Mouse (Mus musculus) MEL (cell line): ENCODE measurements around the gene Nr4a1. TPM values are rescaled to one million over a fixed set of nuclear protein-coding genes. Genes with fewer than 3 reads are reported as not detected.

Experiments used
- DNase-seq: peaks from one replicate; pipeline ENCODE4 v3.0.0; 2011; ENCODE audit warnings: low read depth, low spot score
- H3K27ac ChIP-seq: 2 replicates; pipeline ENCODE4 v1.5.1; 2012; ENCODE audit warnings: low read depth, mild to moderate bottlenecking, control low read depth, low read length, moderate library complexity; ENCODE audit not compliant: control insufficient read depth
- H3K27me3 ChIP-seq, 2 experiments: fragments of 150-350 bp in 1 of 2; sonication (generic) in 1 of 2; 2 replicates each; pipeline ENCODE4 v1.6.1; 2012; ENCODE audit warnings: low read length in 2 of 2, mild to moderate bottlenecking in 2 of 2, improper control_type of control experiment in 1 of 2, moderate library complexity in 1 of 2; ENCODE audit not compliant: insufficient read depth in 2 of 2, control insufficient read depth in 1 of 2
- H3K36me3 ChIP-seq, 2 experiments: 2 replicates each; pipeline ENCODE4 v1.6.1; 2012 to 2014; ENCODE audit warnings: low read length in 2 of 2, improper control_type of control experiment in 1 of 2, inconsistent platforms in 1 of 2, mild to moderate bottlenecking in 1 of 2; ENCODE audit not compliant: insufficient read depth in 2 of 2, control insufficient read depth in 1 of 2
- H3K4me1 ChIP-seq, 2 experiments: fragments of 150-350 bp in 1 of 2; sonication (generic) in 1 of 2; 2 replicates each; pipeline ENCODE4 v1.6.1; 2012; ENCODE audit warnings: low read length in 2 of 2, improper control_type of control experiment in 1 of 2, mild to moderate bottlenecking in 1 of 2; ENCODE audit not compliant: insufficient read depth in 2 of 2, control insufficient read depth in 1 of 2
- H3K4me3 ChIP-seq, 2 experiments: fragments of 150-350 bp in 1 of 2; sonication (generic) in 1 of 2; 2 replicates each; pipeline ENCODE4 v1.5.1; 2012; ENCODE audit warnings: low read depth in 2 of 2, low read length in 2 of 2, mild to moderate bottlenecking in 2 of 2, moderate library complexity in 2 of 2, control low read depth in 1 of 2, improper control_type of control experiment in 1 of 2; ENCODE audit not compliant: control insufficient read depth in 1 of 2, insufficient read depth in 1 of 2
- H3K79me2 ChIP-seq: 2 replicates; pipeline ENCODE4 v1.6.1; 2012; ENCODE audit warnings: mild to moderate bottlenecking, low read length, moderate library complexity; ENCODE audit not compliant: control insufficient read depth, poor library complexity, insufficient read depth
- H3K9ac ChIP-seq: 2 replicates; pipeline ENCODE4 v1.6.1; 2012; ENCODE audit warnings: low read depth, mild to moderate bottlenecking, control low read depth, low read length, moderate library complexity; ENCODE audit not compliant: control insufficient read depth, poor library complexity, severe bottlenecking
- H3K9me3 ChIP-seq: fragments of 150-350 bp; sonication (generic); replicated peaks from 2 replicates; pipeline ENCODE4 v1.6.1; 2012; ENCODE audit warnings: mild to moderate bottlenecking, low read length, improper control_type of control experiment, moderate library complexity; ENCODE audit not compliant: insufficient read depth
- CHD2 ChIP-seq: IDR thresholded peaks from 2 replicates; pipeline ENCODE4 v1.6.1; 2011; ENCODE audit warnings: low read length, improper control_type of control experiment
- CTCF ChIP-seq, 3 experiments: IDR thresholded peaks in 2 of 3; conservative IDR thresholded peaks in 1 of 3; 2 replicates each; pipeline ENCODE4 v1.5.1; 2011 to 2012; ENCODE audit warnings: low read length in 3 of 3, low read depth in 2 of 3, mild to moderate bottlenecking in 2 of 3, improper control_type of control experiment in 1 of 3, inconsistent platforms in 1 of 3, mixed read lengths in 1 of 3, moderate library complexity in 1 of 3; ENCODE audit not compliant: control insufficient read depth in 1 of 3, insufficient read depth in 1 of 3, poor library complexity in 1 of 3, severe bottlenecking in 1 of 3
- E2F4 ChIP-seq: IDR thresholded peaks from 2 replicates; pipeline ENCODE4 v1.6.1; 2011; ENCODE audit warnings: low read depth, low read length, improper control_type of control experiment, borderline replicate concordance
- EP300 ChIP-seq, 2 experiments: IDR thresholded peaks; 2 replicates each; pipeline ENCODE4 v1.6.1; 2011; ENCODE audit warnings: improper control_type of control experiment in 2 of 2, low read length in 2 of 2, low read depth in 1 of 2, mild to moderate bottlenecking in 1 of 2
- GABPA ChIP-seq: IDR thresholded peaks from 2 replicates; pipeline ENCODE4 v1.6.1; 2012; ENCODE audit warnings: low read depth, mild to moderate bottlenecking, inconsistent platforms, low read length, improper control_type of control experiment, moderate library complexity
- JUND ChIP-seq: IDR thresholded peaks from 2 replicates; pipeline ENCODE4 v1.6.1; 2011; ENCODE audit warnings: low read depth, mild to moderate bottlenecking, improper control_type of control experiment, low read length
- KAT2A ChIP-seq: conservative IDR thresholded peaks from 2 replicates; pipeline ENCODE4 v1.6.1; 2012; ENCODE audit warnings: low read depth, low read length, improper control_type of control experiment, inconsistent platforms
- MYB ChIP-seq: IDR thresholded peaks from 2 replicates; pipeline ENCODE4 v1.6.1; 2011; ENCODE audit warnings: mild to moderate bottlenecking, low read depth, low read length, improper control_type of control experiment
- POLR2A ChIP-seq, 2 experiments: IDR thresholded peaks; 2 replicates each; pipeline ENCODE4 v1.6.1; 2011 to 2012; ENCODE audit warnings: low read length in 2 of 2, mild to moderate bottlenecking in 2 of 2, control low read depth in 1 of 2, improper control_type of control experiment in 1 of 2, low read depth in 1 of 2, moderate library complexity in 1 of 2; ENCODE audit not compliant: control insufficient read depth in 1 of 2, insufficient read depth in 1 of 2, poor library complexity in 1 of 2
- POLR2AphosphoS5 ChIP-seq: IDR thresholded peaks from 2 replicates; pipeline ENCODE4 v1.6.1; 2012; ENCODE audit warnings: low read depth, borderline replicate concordance, mild to moderate bottlenecking, inconsistent platforms, low read length, moderate library complexity, mixed read lengths
- RAD21 ChIP-seq: IDR thresholded peaks from 2 replicates; pipeline ENCODE4 v1.6.1; 2011; ENCODE audit warnings: mild to moderate bottlenecking, low read depth, low read length, improper control_type of control experiment
- RCOR1 ChIP-seq: IDR thresholded peaks from 2 replicates; pipeline ENCODE4 v1.6.1; 2012; ENCODE audit warnings: low read depth, mild to moderate bottlenecking, inconsistent platforms, low read length, improper control_type of control experiment
- SMC3 ChIP-seq: IDR thresholded peaks from 2 replicates; pipeline ENCODE4 v1.6.1; 2011; ENCODE audit warnings: low read depth, low read length, improper control_type of control experiment
- TAL1 ChIP-seq: IDR thresholded peaks from 2 replicates; pipeline ENCODE4 v1.6.1; 2012; ENCODE audit warnings: mild to moderate bottlenecking, inconsistent platforms, low read length, moderate library complexity, mixed read lengths
- TBP ChIP-seq: IDR thresholded peaks from 2 replicates; pipeline ENCODE4 v1.8.0; 2011; ENCODE audit warnings: low read depth, low read length, improper control_type of control experiment
- UBTF ChIP-seq: IDR thresholded peaks from 2 replicates; pipeline ENCODE4 v1.6.1; 2012; ENCODE audit warnings: low read depth, mild to moderate bottlenecking, inconsistent platforms, low read length, improper control_type of control experiment, moderate library complexity, borderline replicate concordance; ENCODE audit not compliant: insufficient read depth
- USF1 ChIP-seq: IDR thresholded peaks from 2 replicates; pipeline ENCODE4 v1.6.1; 2014; ENCODE audit warnings: low read depth, mild to moderate bottlenecking, inconsistent platforms, low read length, improper control_type of control experiment, moderate library complexity
- USF2 ChIP-seq, 2 experiments: IDR thresholded peaks; 2 replicates each; pipeline ENCODE4 v1.6.1; 2011 to 2012; ENCODE audit warnings: improper control_type of control experiment in 2 of 2, low read length in 2 of 2, borderline replicate concordance in 1 of 2, inconsistent platforms in 1 of 2, low read depth in 1 of 2, mild to moderate bottlenecking in 1 of 2; ENCODE audit not compliant: insufficient read depth in 1 of 2
- ZC3H11A ChIP-seq: IDR thresholded peaks from 2 replicates; pipeline ENCODE4 v1.6.1; 2012; ENCODE audit warnings: low read depth, mild to moderate bottlenecking, inconsistent platforms, low read length, improper control_type of control experiment
- ZKSCAN1 ChIP-seq: IDR thresholded peaks from 2 replicates; pipeline ENCODE4 v1.6.1; 2012; ENCODE audit warnings: low read depth, mild to moderate bottlenecking, inconsistent platforms, low read length, improper control_type of control experiment, moderate library complexity
- ZNF384 ChIP-seq: IDR thresholded peaks from 2 replicates; pipeline ENCODE4 v1.6.1; 2012; ENCODE audit warnings: low read depth, mild to moderate bottlenecking, inconsistent platforms, low read length, improper control_type of control experiment
- polyA plus RNA-seq, 2 experiments: library from polyadenylated mRNA; stranded (reverse) in 1 of 2; unstranded in 1 of 2; fragments of >175 nt in 1 of 2; fragments of >200 nt in 1 of 2; gene quantifications; 2 replicates each; pipeline versions ENCODE4 v1.2.1 to v1.2.4; 2012; ENCODE audit warnings: low replicate concordance in 2 of 2, low read depth in 1 of 2; ENCODE audit not compliant: insufficient read length in 2 of 2, insufficient read depth in 1 of 2, missing spikeins in 1 of 2
- total RNA-seq: library from RNA; depleted of rRNA; stranded (reverse); fragments of 300-350 nt; gene quantifications from 2 replicates; pipeline ENCODE4 v1.2.3, GENCODE M21; 2012

Nr4a1 gene
- total and polyA plus RNA-seq, 3 experiments = 2.0 to 12.8 TPM; not detected in 1

GRCm38 (mm10) chr15:101233641-101234275 is 20.3 kb upstream of the Nr4a1 start:
- no peaks in the 10 kb centered on the region for H3K4me1 ChIP-seq

GRCm38 (mm10) chr15:101234611-101235341 is 19.3 kb upstream of the Nr4a1 start:
- Histone ChIP-seq H3K27ac (no peak overlapping the region), H3K79me2 (no peaks in the 10 kb centered on the region), H3K9ac (no peak overlapping the region), H3K4me1 (no peaks in the 10 kb centered on the region), H3K4me3 (no peak overlapping the region), H3K36me3 (no peaks in the 10 kb centered on the region; a peak in 1 of 4 replicates), H3K27me3 (no peaks in the 10 kb centered on the region), H3K9me3 (no peaks in the 10 kb centered on the region)
- TF ChIP-seq EP300 (IDR thresholded peaks at IDR 0.05; ENCODE audit: low read depth in 1 of 2, low read length in 2 of 2) (0 out of 4 replicates have a peak, but pooled peaks of 1 of the 2 experiments have one; percentile 18), TBP (no peak)
- no peak for DNase-seq

More at GRCm38 (mm10) chr15:101233641-101234275, 20.3 kb upstream of the Nr4a1 start:
- DNase-seq = no peak
- Histone ChIP-seq H3K9ac (no peak overlapping the region), H3K79me2 (no peaks in the 10 kb centered on the region), H3K4me3 (no peak overlapping the region), H3K27me3 (no peaks in the 10 kb centered on the region), H3K36me3 (no peaks in the 10 kb centered on the region; a peak in 1 of 4 replicates), H3K9me3 (no peaks in the 10 kb centered on the region), H3K27ac (no peak overlapping the region)
- peak in 1 of 3 experiments; percentile 20; a peak in 1 of 6 replicates for TF ChIP-seq CTCF (IDR thresholded peaks at IDR 0.05 in 2 of 3, conservative IDR thresholded peaks at IDR 0.05 in 1 of 3; ENCODE audit: control insufficient read depth in 1 of 3, insufficient read depth in 1 of 3, low read depth in 2 of 3, low read length in 3 of 3, poor library complexity in 1 of 3, severe bottlenecking in 1 of 3)
- TF ChIP-seq SMC3 = 0 out of 2 replicates have a peak, but pooled peaks have one; percentile 27
- TF ChIP-seq ZNF384 = peak; percentile 81
- peak; percentile 34; the same call in 1 of the 2 replicates for TF ChIP-seq USF1
- peak; percentile 25 for TF ChIP-seq RAD21
- TF ChIP-seq USF2 (IDR thresholded peaks at IDR 0.05; ENCODE audit: borderline replicate concordance in 1 of 2, insufficient read depth in 1 of 2, low read depth in 1 of 2, low read length in 2 of 2) = no peak
- no peak for TF ChIP-seq ZKSCAN1
- TF ChIP-seq POLR2A (IDR thresholded peaks at IDR 0.05; ENCODE audit: control insufficient read depth in 1 of 2, insufficient read depth in 1 of 2, low read depth in 1 of 2, low read length in 2 of 2, poor library complexity in 1 of 2) = no peak

GRCm38 (mm10) chr15:101235342-101235698 is 18.7 kb upstream of the Nr4a1 start:
- no peak overlapping the region for H3K27ac ChIP-seq
- no peaks in the 10 kb centered on the region for H3K27me3 ChIP-seq
- TF ChIP-seq CHD2 (no peak), E2F4 (no peak), KAT2A (no peak), ZC3H11A (no peak), TAL1 (no peak), UBTF (no peak), JUND (no peak), MYB (no peak), USF2 (IDR thresholded peaks at IDR 0.05; ENCODE audit: borderline replicate concordance in 1 of 2, insufficient read depth in 1 of 2, low read depth in 1 of 2, low read length in 2 of 2) (no peak), RCOR1 (no peak), GABPA (no peak), TBP (no peak), POLR2AphosphoS5 (no peak)
- H3K4me1 ChIP-seq = no peaks in the 10 kb centered on the region
- H3K4me3 ChIP-seq = no peak overlapping the region
- no peaks in the 10 kb centered on the region; a peak in 1 of 4 replicates for H3K36me3 ChIP-seq
- DNase-seq = no peak
- H3K9me3 ChIP-seq = no peaks in the 10 kb centered on the region
- H3K9ac ChIP-seq = no peak overlapping the region
- H3K79me2 ChIP-seq = no peaks in the 10 kb centered on the region
